ENCODE assay signal across 10 mouse cellular contexts in genomic region chr11:75852485-75852884, GRCm38 (mm10). TPM values are rescaled to one million over a fixed set of nuclear protein-coding genes. Genes with fewer than 3 reads are reported as not detected.
DNase-seq lines count a peak whose midpoint lies in the region; ATAC-seq and TF ChIP-seq lines count a peak whose summit lies in the region.
"Had no signal": no experiment of that assay in that cellular context is flagged by ENCODE, and none has a peak within 500 bp of the region (broad histone marks: within the 10 kb centered on the region; RNA-seq: fewer than 3 reads in every experiment).

No protein-coding gene starts in this region.

- no peaks in the 10 kb centered on the region for H3K36me3 ChIP-seq in liver, postnatal 0 days (replicated peaks; ENCODE audit: insufficient read depth, low read length)
- no peaks in the 10 kb centered on the region for H3K36me3 ChIP-seq in liver, embryonic 11.5 days (ENCODE audit: control insufficient read depth, insufficient read depth, low read length)
- H3K36me3 ChIP-seq in heart, embryonic 16.5 days (ENCODE audit: control insufficient read depth, insufficient read depth): no peaks in the 10 kb centered on the region
- H3K36me3 ChIP-seq: midbrain, embryonic 12.5 days had no signal

- ATAC-seq in liver, postnatal 0 days: no peak
- ATAC-seq in liver, embryonic 11.5 days (replicated peaks; ENCODE audit: low FRiP score): no peak
- peak; percentile 60; the same call in 1 of the 2 replicates for ATAC-seq in heart, embryonic 16.5 days (replicated peaks; ENCODE audit: extremely low read depth, insufficient read depth, low FRiP score)

- no peaks in the 10 kb centered on the region for H3K27me3 ChIP-seq in liver, postnatal 0 days (ENCODE audit: insufficient read depth, low read length)
- no peaks in the 10 kb centered on the region for H3K27me3 ChIP-seq in liver, embryonic 11.5 days (replicated peaks; ENCODE audit: control insufficient read depth, insufficient read depth, low read length)
- no peaks in the 10 kb centered on the region for H3K27me3 ChIP-seq in heart, embryonic 16.5 days (ENCODE audit: control insufficient read depth, insufficient read depth, low read length)
- H3K27me3 ChIP-seq: midbrain, embryonic 12.5 days had no signal

- TF ChIP-seq EP300 in liver, postnatal 0 days (IDR thresholded peaks at IDR 0.05; ENCODE audit: low read depth): no peak

- H3K9me3 ChIP-seq in liver, postnatal 0 days (ENCODE audit: low read length): no peaks in the 10 kb centered on the region
- H3K9me3 ChIP-seq in liver, embryonic 11.5 days (ENCODE audit: control insufficient read depth, low read length): no peaks in the 10 kb centered on the region
- H3K9me3 ChIP-seq in heart, embryonic 16.5 days (replicated peaks; ENCODE audit: control insufficient read depth, low read length): no peaks in the 10 kb centered on the region
- H3K9me3 ChIP-seq: midbrain, embryonic 12.5 days had no signal

- no peak for TF ChIP-seq POLR2A in brain, embryonic 14.5 days (IDR thresholded peaks at IDR 0.05; ENCODE audit: borderline replicate concordance, extremely low read depth, insufficient read depth, insufficient read length, poor library complexity, severe bottlenecking)

- no peak for TF ChIP-seq CTCF in liver, postnatal 0 days (IDR thresholded peaks at IDR 0.05; ENCODE audit: low read depth)
- no peak for TF ChIP-seq CTCF in brain, embryonic 14.5 days (IDR thresholded peaks at IDR 0.05; ENCODE audit: borderline replicate concordance, extremely low read depth, insufficient read depth, insufficient read length)

- no peak overlapping the region for H3K27ac ChIP-seq in liver, postnatal 0 days (ENCODE audit: low read depth)
- H3K27ac ChIP-seq in liver, embryonic 11.5 days (ENCODE audit: low read depth, low read length): no peak overlapping the region
- H3K27ac ChIP-seq in heart, embryonic 16.5 days (ENCODE audit: low read length): no peak overlapping the region; the same call in 1 of the 2 replicates
- H3K27ac ChIP-seq: midbrain, embryonic 12.5 days had no signal

- H3K9ac ChIP-seq in liver, postnatal 0 days (replicated peaks): no peak overlapping the region
- no peak overlapping the region for H3K9ac ChIP-seq in liver, embryonic 11.5 days (ENCODE audit: low read depth, low read length)
- no peak overlapping the region for H3K9ac ChIP-seq in heart, embryonic 16.5 days (ENCODE audit: low read length)
- H3K9ac ChIP-seq: midbrain, embryonic 12.5 days had no signal

- no peaks in the 10 kb centered on the region for H3K4me1 ChIP-seq in liver, postnatal 0 days (ENCODE audit: insufficient read depth)
- no peaks in the 10 kb centered on the region for H3K4me1 ChIP-seq in liver, embryonic 11.5 days (replicated peaks; ENCODE audit: control insufficient read depth, insufficient read depth, low read length)
- H3K4me1 ChIP-seq in heart, embryonic 16.5 days (ENCODE audit: control insufficient read depth, insufficient read depth, low read length): peaks cover 7% of the 10 kb centered on the region; the same call in 1 of the 2 replicates

- DNase-seq in liver, postnatal 0 days: peak; percentile 37
- DNase-seq in liver, embryonic 11.5 days (ENCODE audit: low spot score): no peak
- DNase-seq in brain, embryonic 14.5 days (ENCODE audit: low read depth): peak; percentile 63
- DNase-seq in lung, postnatal 14 days: peak; percentile 52
- no peak for DNase-seq in layer of hippocampus, adult 9-10 months (ENCODE audit: low spot score)
- DNase-seq in layer of hippocampus, adult 8-10 months (ENCODE audit: low spot score in 2 of 2): no peak
- DNase-seq in adipocyte (ENCODE audit: low spot score): no peak
- DNase-seq: right cerebral cortex, postnatal 4 days had no signal

- H3K4me3 ChIP-seq in liver, postnatal 0 days (ENCODE audit: low read depth, low read length): no peak overlapping the region
- no peak overlapping the region for H3K4me3 ChIP-seq in liver, embryonic 11.5 days (ENCODE audit: low read depth, low read length)
- no peak overlapping the region for H3K4me3 ChIP-seq in heart, embryonic 16.5 days (ENCODE audit: low read length)
- H3K4me3 ChIP-seq: midbrain, embryonic 12.5 days had no signal

- 59% methylated on average over 2 of the region's 2 CpGs for WGBS in liver, postnatal 0 days (ENCODE audit: insufficient replicate concordance)
- 65% methylated on average over 2 of the region's 2 CpGs for WGBS in liver, embryonic 11.5 days
- WGBS in heart, embryonic 16.5 days: 50% methylated on average over 2 of the region's 2 CpGs

- no peak overlapping the region for H3K4me2 ChIP-seq in liver, postnatal 0 days (ENCODE audit: low read depth, low read length)
- H3K4me2 ChIP-seq in liver, embryonic 11.5 days: no peak overlapping the region
- H3K4me2 ChIP-seq in heart, embryonic 16.5 days (ENCODE audit: low read depth, low read length): no peak overlapping the region
- H3K4me2 ChIP-seq: midbrain, embryonic 12.5 days had no signal

RNA-seq across cellular contexts. Expression of gene Doc2b, which starts 56.6 kb away (rescaled TPM):
- not detected in 2 replicates for polyA plus RNA-seq in liver, postnatal 0 days (2015; fragmentation: Nextera tagmentation; extraction: Ambion mirVana)
- 0.10 and 0.40 TPM in 2 replicates for polyA plus RNA-seq in liver, embryonic 11.5 days (2014; fragmentation: Nextera tagmentation; extraction: Ambion mirVana)
- polyA plus RNA-seq in brain, embryonic 14.5 days (2012; rRNA removed): 4.9 and 9.3 TPM in 2 replicates
- polyA plus RNA-seq in heart, embryonic 16.5 days (2015; fragmentation: Nextera tagmentation; extraction: Ambion mirVana): 0.16 and 0.18 TPM in 2 replicates
- total RNA-seq in layer of hippocampus, adult 8-10 months (2022): 100 to 1,000 TPM in 2 of 4 experiments, 10 to 100 TPM in 2; 60.4 to 104 (median 86.0) TPM

Comparison
In these comparisons a context has a peak if more than half of its experiments do, and no peak if none do; other contexts are left out.
1. DNase-seq: peak in liver, postnatal 0 days (single experiment), brain, embryonic 14.5 days (single experiment) and lung, postnatal 14 days (single experiment); none in liver, embryonic 11.5 days (single experiment), layer of hippocampus, adult 9-10 months (single experiment), layer of hippocampus, adult 8-10 months (0 of 2) and adipocyte (single experiment).